Mouse (Mus musculus): ENCODE measurements around the gene Rce1. TPM values are rescaled to one million over a fixed set of nuclear protein-coding genes. Genes with fewer than 3 reads are reported as not detected.

Rce1 gene
- total and polyA plus RNA-seq, 3 experiments, result 32.9 to 52.1 (median 45.3) TPM

DNA sequence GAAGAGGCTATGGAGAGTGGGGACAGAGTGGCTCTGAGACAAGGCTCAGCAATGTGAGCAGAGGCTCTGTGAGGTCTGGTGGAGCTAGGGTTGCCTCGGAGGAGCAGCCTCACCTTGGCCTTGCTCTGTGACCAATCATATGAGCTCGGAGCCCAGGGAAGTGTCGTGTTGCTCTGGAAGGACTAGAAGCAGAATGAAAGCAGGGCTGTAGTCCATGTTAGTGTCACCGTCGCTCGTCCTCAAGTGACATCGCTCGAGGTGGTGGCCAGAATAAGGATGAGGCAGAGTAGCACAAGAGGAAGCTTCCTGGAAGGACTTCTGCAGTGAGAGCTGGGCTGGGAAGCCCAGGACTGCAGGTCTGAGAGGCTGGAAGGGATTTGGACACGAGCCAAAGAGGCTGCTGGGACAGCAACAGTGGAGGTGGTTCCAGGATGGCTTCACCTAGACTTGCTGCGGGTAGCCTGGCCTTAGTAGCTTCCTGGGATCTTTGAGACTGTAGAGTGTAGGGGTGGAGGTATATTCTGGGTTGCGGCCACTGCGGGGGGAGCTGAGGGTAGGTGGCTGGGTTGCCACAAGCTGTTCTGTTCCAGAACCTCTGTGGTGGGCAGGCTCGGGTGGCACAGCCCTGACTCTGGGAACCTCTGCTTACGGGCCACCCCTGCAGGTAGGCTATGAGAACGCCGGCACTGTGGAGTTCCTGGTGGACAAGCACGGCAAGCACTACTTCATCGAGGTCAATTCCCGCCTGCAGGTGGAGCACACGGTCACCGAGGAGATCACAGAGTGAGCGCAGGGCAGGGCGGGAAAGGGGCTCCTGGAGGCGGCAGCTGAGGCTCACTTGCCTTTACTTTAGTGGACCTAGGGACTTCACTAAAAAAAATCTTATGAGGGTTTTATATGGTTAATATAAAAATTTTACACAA lies 21.4 kb downstream of the Rce1 start:
- no peaks in the 10 kb centered on the region for H3K79me2 ChIP-seq (replicated peaks; ENCODE audit: control insufficient read depth, extremely low read depth, insufficient read depth, poor library complexity, severe bottlenecking)
- DNase-seq (ENCODE audit: extremely low read depth), result no peak
- H3K36me3 ChIP-seq (replicated peaks in 1 of 2; ENCODE audit: control insufficient read depth in 1 of 2, insufficient read depth in 1 of 2, low read length in 1 of 2), result peaks cover 0 to 35% of the 10 kb centered on the region in 2 experiments
- no peak overlapping the region for H3K4me2 ChIP-seq (ENCODE audit: insufficient read depth, low read depth, poor library complexity, severe bottlenecking)
- H3K4me3 ChIP-seq (replicated peaks in 1 of 3; ENCODE audit: low read depth in 2 of 3, low read length in 2 of 3, poor library complexity in 1 of 3), result no peak overlapping the region
- H3K9me3 ChIP-seq (replicated peaks; ENCODE audit: low read length), result no peaks in the 10 kb centered on the region
- dilution Hi-C loops (cut with MboI; ENCODE audit: extremely low pct_ligation_motif_present, extremely low pct_unique_long_range_greater_than_20kb, low sequenced_read_pairs), result no loop called here
- in situ Hi-C loops (cut with MboI; ENCODE audit: low pct_ligation_motif_present, low pct_unique_long_range_greater_than_20kb, low sequenced_read_pairs), result no loop called here
- H3K9ac ChIP-seq (ENCODE audit: insufficient read depth, low read depth), result no peak overlapping the region
- peaks cover 0 to 6% of the 10 kb centered on the region in 2 experiments; a peak in 1 of 4 replicates for H3K4me1 ChIP-seq (ENCODE audit: control insufficient read depth in 1 of 2, insufficient read depth in 2 of 2)
- no peaks in the 10 kb centered on the region for H3K27me3 ChIP-seq (replicated peaks)
- TF ChIP-seq CTCF (conservative IDR thresholded peaks at IDR 0.05 in 1 of 2, IDR thresholded peaks at IDR 0.05 in 1 of 2; ENCODE audit: low read depth in 2 of 2, low read length in 2 of 2) (peak in 1 of 2 experiments; percentile 44; a peak in 2 of 4 replicates), POLR2AphosphoS2 (IDR thresholded peaks at IDR 0.05; ENCODE audit: low read depth, low read length) (no peak), E2F4 (IDR thresholded peaks at IDR 0.05; ENCODE audit: insufficient replicate concordance, low read depth, low read length) (no peak), MAX (IDR thresholded peaks at IDR 0.05; ENCODE audit: low read length) (no peak), NELFE (IDR thresholded peaks at IDR 0.05; ENCODE audit: low read depth, low read length) (no peak)
- H3K27ac ChIP-seq (ENCODE audit: insufficient read depth, low read depth), result no peak overlapping the region

DNA sequence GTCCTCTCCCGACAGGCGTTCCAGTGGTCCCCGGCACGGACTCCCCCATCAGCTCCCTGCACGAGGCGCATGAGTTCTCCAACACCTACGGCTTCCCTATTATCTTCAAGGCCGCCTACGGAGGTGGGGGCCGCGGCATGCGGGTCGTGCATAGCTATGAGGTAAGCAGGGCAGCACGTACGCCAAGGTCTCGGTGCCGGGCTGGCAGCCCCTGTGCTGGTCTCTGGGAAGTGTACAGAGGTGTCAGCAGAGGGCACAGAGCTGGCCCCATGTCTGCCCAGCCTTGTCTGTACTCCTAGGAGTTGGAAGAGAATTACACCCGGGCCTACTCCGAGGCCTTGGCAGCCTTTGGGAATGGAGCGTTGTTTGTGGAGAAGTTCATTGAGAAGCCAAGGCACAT lies 23.0 kb downstream of the Rce1 start:
- Histone ChIP-seq H3K27me3 (replicated peaks) (no peaks in the 10 kb centered on the region), H3K9ac (ENCODE audit: insufficient read depth, low read depth) (no peak overlapping the region), H3K27ac (ENCODE audit: insufficient read depth, low read depth) (no peak overlapping the region), H3K4me3 (replicated peaks in 1 of 3; ENCODE audit: low read depth in 2 of 3, low read length in 2 of 3, poor library complexity in 1 of 3) (no peak overlapping the region), H3K36me3 (replicated peaks in 1 of 2; ENCODE audit: control insufficient read depth in 1 of 2, insufficient read depth in 1 of 2, low read length in 1 of 2) (peaks cover 0 to 33% of the 10 kb centered on the region in 2 experiments), H3K79me2 (replicated peaks; ENCODE audit: control insufficient read depth, extremely low read depth, insufficient read depth, poor library complexity, severe bottlenecking) (no peaks in the 10 kb centered on the region), H3K9me3 (replicated peaks; ENCODE audit: low read length) (no peaks in the 10 kb centered on the region), H3K4me2 (ENCODE audit: insufficient read depth, low read depth, poor library complexity, severe bottlenecking) (no peak overlapping the region), H3K4me1 (ENCODE audit: control insufficient read depth in 1 of 2, insufficient read depth in 2 of 2) (peaks cover 0 to 6% of the 10 kb centered on the region in 2 experiments; a peak in 1 of 4 replicates)
- dilution Hi-C loops (cut with MboI; ENCODE audit: extremely low pct_ligation_motif_present, extremely low pct_unique_long_range_greater_than_20kb, low sequenced_read_pairs), result no loop called here
- TF ChIP-seq ELF1 (IDR thresholded peaks at IDR 0.05; ENCODE audit: low read depth, low read length), result no peak
- no peak for TF ChIP-seq SMC3 (IDR thresholded peaks at IDR 0.05; ENCODE audit: low read depth, low read length)
- no peak for TF ChIP-seq MXI1 (IDR thresholded peaks at IDR 0.05; ENCODE audit: low read depth, low read length)
- TF ChIP-seq MAFK (IDR thresholded peaks at IDR 0.05; ENCODE audit: insufficient replicate concordance, low read length), result no peak
- TF ChIP-seq POLR2A (IDR thresholded peaks at IDR 0.05; ENCODE audit: low read depth, low read length), result no peak
- no peak for TF ChIP-seq SIN3A (IDR thresholded peaks at IDR 0.05; ENCODE audit: low read length)
- TF ChIP-seq NRF1 (IDR thresholded peaks at IDR 0.05; ENCODE audit: low read depth, low read length), result no peak
- no peak for TF ChIP-seq ETS1 (conservative IDR thresholded peaks at IDR 0.05; ENCODE audit: low read depth, low read length)
- no peak for TF ChIP-seq KAT2A (IDR thresholded peaks at IDR 0.05; ENCODE audit: insufficient replicate concordance, low read length)
- no peak for TF ChIP-seq JUN (IDR thresholded peaks at IDR 0.05; ENCODE audit: insufficient read depth, low read depth, low read length)
- no peak for TF ChIP-seq USF1 (IDR thresholded peaks at IDR 0.05; ENCODE audit: low read depth, low read length)
- no peak for TF ChIP-seq MAX (IDR thresholded peaks at IDR 0.05; ENCODE audit: low read length)
- TF ChIP-seq USF2 (conservative IDR thresholded peaks at IDR 0.05; ENCODE audit: low read depth, low read length), result no peak
- no peak for TF ChIP-seq BHLHE40 (IDR thresholded peaks at IDR 0.05; ENCODE audit: low read depth, low read length)
- no peak for TF ChIP-seq CHD2 (IDR thresholded peaks at IDR 0.05; ENCODE audit: low read length)
- no peak for DNase-seq (ENCODE audit: extremely low read depth)
- in situ Hi-C loops (cut with MboI; ENCODE audit: low pct_ligation_motif_present, low pct_unique_long_range_greater_than_20kb, low sequenced_read_pairs), result no loop called here
